Mouse (Mus musculus) cerebellum, adult 2 months (tissue): ENCODE results near the gene Ak7.

Experiments
- CTCF ChIP-seq: fragments of 200-500 bp; IDR thresholded peaks from 2 replicates; pipeline ENCODE4 v1.5.1; 2011; ENCODE audit warnings: low read depth, mild to moderate bottlenecking, control low read depth, low read length, moderate library complexity, borderline replicate concordance; ENCODE audit not compliant: insufficient read depth
- POLR2A ChIP-seq: fragments of 200-500 bp; IDR thresholded peaks from 2 replicates; pipeline ENCODE4 v1.6.1; 2011; ENCODE audit warnings: low read length, control low read depth, borderline replicate concordance; ENCODE audit not compliant: insufficient read depth

DNA sequence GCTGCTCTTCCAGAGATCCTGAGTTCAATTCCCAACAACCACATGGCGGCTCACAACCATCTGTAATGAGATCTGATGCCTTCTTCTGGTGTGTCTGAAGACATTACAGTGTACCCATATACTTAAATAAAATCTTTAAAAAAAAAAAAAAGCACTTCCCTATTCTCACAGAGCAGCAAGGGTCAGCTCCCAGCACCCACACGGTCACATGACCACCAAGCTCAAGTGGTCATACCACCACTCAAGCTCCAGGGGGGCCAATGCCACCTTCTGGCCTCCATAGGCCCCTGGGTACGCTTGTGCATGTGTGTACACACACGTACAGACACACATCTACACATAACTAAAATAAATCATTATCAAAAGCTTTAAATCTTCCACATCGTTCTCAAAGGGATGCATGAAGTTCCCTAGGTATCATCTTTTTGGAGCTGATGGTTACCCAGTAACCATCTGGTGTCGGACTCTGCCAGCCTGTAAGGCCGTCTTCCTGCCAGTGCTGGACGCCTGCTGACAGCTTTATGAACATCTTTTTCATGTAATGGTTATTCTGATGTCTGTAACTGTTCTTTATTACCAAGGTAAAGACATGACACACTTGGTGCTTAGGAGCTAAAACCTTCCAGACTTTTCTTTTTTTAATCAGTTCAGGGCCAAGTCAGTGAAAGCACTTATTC lies 8.5 kb upstream of the Ak7 start:
- no peak for TF ChIP-seq CTCF
- no peak for TF ChIP-seq POLR2A
